In genomic region chr11:106998651-106999150, GRCm38 (mm10) we compare ENCODE assay signal across 8 mouse cellular contexts. TPM values are rescaled to one million over a fixed set of nuclear protein-coding genes. Genes with fewer than 3 reads are reported as not detected.
DNase-seq lines count a peak whose midpoint lies in the region; ATAC-seq and TF ChIP-seq lines count a peak whose summit lies in the region.

No protein-coding gene starts in this region.

- under 1% methylated on average over 25 of the region's 26 CpGs for WGBS in hindbrain, embryonic 11.5 days
- WGBS in liver, embryonic 15.5 days (ENCODE audit: insufficient replicate concordance) = under 1% methylated on average over 26 of the region's 26 CpGs
- under 1% methylated on average over 26 of the region's 26 CpGs for WGBS in small intestine, adult 2 months

- TF ChIP-seq CTCF in layer of hippocampus, adult 2 months (conservative IDR thresholded peaks at IDR 0.05) = no peak
- TF ChIP-seq CTCF in MEL (IDR thresholded peaks at IDR 0.05 in 2 of 3, conservative IDR thresholded peaks at IDR 0.05 in 1 of 3; ENCODE audit: control insufficient read depth in 1 of 3, insufficient read depth in 1 of 3, low read depth in 2 of 3, low read length in 3 of 3, poor library complexity in 1 of 3, severe bottlenecking in 1 of 3) = no peak
- TF ChIP-seq CTCF in small intestine, adult 2 months (IDR thresholded peaks at IDR 0.05; ENCODE audit: extremely low read depth, insufficient read length, insufficient replicate concordance, low read depth, low read length) = no peak

- peak overlapping the region; percentile 90 for H3K4me3 ChIP-seq in layer of hippocampus, adult 2 months
- H3K4me3 ChIP-seq in MEL (ENCODE audit: control insufficient read depth in 1 of 2, insufficient read depth in 1 of 2, low read depth in 2 of 2, low read length in 2 of 2) = peak overlapping the region; percentile 90 to 94
- H3K4me3 ChIP-seq in hindbrain, embryonic 11.5 days (ENCODE audit: low read depth, low read length) = peak overlapping the region; percentile 98
- peak overlapping the region; percentile 98 for H3K4me3 ChIP-seq in liver, embryonic 15.5 days (replicated peaks)
- H3K4me3 ChIP-seq in small intestine, adult 2 months (ENCODE audit: low read depth, low read length) = peak overlapping the region; percentile 96

- H3K79me2 ChIP-seq in MEL (ENCODE audit: control insufficient read depth, insufficient read depth, low read length, poor library complexity) = peaks cover 45% of the 10 kb centered on the region

- H3K9ac ChIP-seq in MEL (ENCODE audit: control insufficient read depth, low read depth, low read length, poor library complexity, severe bottlenecking) = peak overlapping the region; percentile 90
- H3K9ac ChIP-seq in hindbrain, embryonic 11.5 days (ENCODE audit: low read depth, low read length) = peak overlapping the region; percentile 95
- H3K9ac ChIP-seq in liver, embryonic 15.5 days = peak overlapping the region; percentile 99

- H3K9me3 ChIP-seq in MEL (replicated peaks; ENCODE audit: insufficient read depth, low read length) = no peaks in the 10 kb centered on the region
- no peaks in the 10 kb centered on the region for H3K9me3 ChIP-seq in hindbrain, embryonic 11.5 days (ENCODE audit: control insufficient read depth, low read length)
- no peaks in the 10 kb centered on the region for H3K9me3 ChIP-seq in liver, embryonic 15.5 days (replicated peaks)

- TF ChIP-seq POLR2A in MEL (IDR thresholded peaks at IDR 0.05; ENCODE audit: control insufficient read depth in 1 of 2, insufficient read depth in 1 of 2, low read depth in 1 of 2, low read length in 2 of 2, poor library complexity in 1 of 2) = no peak
- no peak for TF ChIP-seq POLR2A in small intestine, adult 2 months (IDR thresholded peaks at IDR 0.05; ENCODE audit: low read depth, low read length)

- no peak for TF ChIP-seq EP300 in MEL (IDR thresholded peaks at IDR 0.05; ENCODE audit: low read depth in 1 of 2, low read length in 2 of 2)

- H3K4me2 ChIP-seq in hindbrain, embryonic 11.5 days (replicated peaks; ENCODE audit: low read depth, low read length) = peak overlapping the region; percentile 49
- peak overlapping the region; percentile 59 for H3K4me2 ChIP-seq in liver, embryonic 15.5 days

- H3K27ac ChIP-seq in layer of hippocampus, adult 2 months = peak overlapping the region; percentile 64
- H3K27ac ChIP-seq in MEL (ENCODE audit: control insufficient read depth, low read depth, low read length) = peak overlapping the region; percentile 75
- H3K27ac ChIP-seq in hindbrain, embryonic 11.5 days (ENCODE audit: low read depth, low read length) = peak overlapping the region; percentile 86
- H3K27ac ChIP-seq in liver, embryonic 15.5 days (replicated peaks) = peak overlapping the region; percentile 92
- peak overlapping the region; percentile 77 for H3K27ac ChIP-seq in small intestine, adult 2 months (ENCODE audit: insufficient read depth, low read depth, low read length)

- no peak for DNase-seq in layer of hippocampus, adult 2 months (ENCODE audit: low spot score in 2 of 2)
- DNase-seq in layer of hippocampus, adult 11-12 months (ENCODE audit: low spot score) = no peak
- peak; percentile 76 for DNase-seq in MEL (ENCODE audit: low read depth, low spot score)
- DNase-seq in embryo, embryonic 10.5 days (ENCODE audit: low spot score) = peak; percentile 66
- peak; percentile 62 for DNase-seq in hindbrain, embryonic 11.5 days (ENCODE audit: low spot score)
- DNase-seq in B cell, adult 2 months = no peak

- no peaks in the 10 kb centered on the region for H3K27me3 ChIP-seq in MEL (ENCODE audit: control insufficient read depth in 1 of 2, insufficient read depth in 2 of 2, low read length in 2 of 2)
- H3K27me3 ChIP-seq in hindbrain, embryonic 11.5 days (ENCODE audit: control insufficient read depth, insufficient read depth, low read length) = no peaks in the 10 kb centered on the region
- H3K27me3 ChIP-seq in liver, embryonic 15.5 days = peaks cover 4% of the 10 kb centered on the region; the same call in 1 of the 2 replicates
- H3K27me3 ChIP-seq in small intestine, adult 2 months (ENCODE audit: control insufficient read depth, insufficient read depth, low read length) = no peaks in the 10 kb centered on the region

- H3K36me3 ChIP-seq in MEL (ENCODE audit: control insufficient read depth in 1 of 2, insufficient read depth in 2 of 2, low read length in 2 of 2) = peaks cover 29 to 45% of the 10 kb centered on the region in 2 experiments
- peaks cover 3% of the 10 kb centered on the region; the same call in 1 of the 2 replicates for H3K36me3 ChIP-seq in hindbrain, embryonic 11.5 days (ENCODE audit: control insufficient read depth, insufficient read depth, low read length)
- peaks cover 37% of the 10 kb centered on the region for H3K36me3 ChIP-seq in liver, embryonic 15.5 days (replicated peaks)
- H3K36me3 ChIP-seq in small intestine, adult 2 months (ENCODE audit: control insufficient read depth, insufficient read depth, low read length) = peaks cover 28% of the 10 kb centered on the region

- peak; percentile 48 for ATAC-seq in hindbrain, embryonic 11.5 days (ENCODE audit: low FRiP score)
- ATAC-seq in liver, embryonic 15.5 days (ENCODE audit: insufficient read depth) = peak; percentile 43

- TF ChIP-seq RAD21 in MEL (IDR thresholded peaks at IDR 0.05; ENCODE audit: low read depth, low read length) = no peak

- peaks cover 22 to 29% of the 10 kb centered on the region in 2 experiments for H3K4me1 ChIP-seq in MEL (ENCODE audit: control insufficient read depth in 1 of 2, insufficient read depth in 2 of 2, low read length in 2 of 2)
- no peaks in the 10 kb centered on the region; the same call in none of the 2 replicates for H3K4me1 ChIP-seq in hindbrain, embryonic 11.5 days (replicated peaks; ENCODE audit: control insufficient read depth, insufficient read depth, low read length)
- peaks cover 42% of the 10 kb centered on the region for H3K4me1 ChIP-seq in liver, embryonic 15.5 days (replicated peaks)
- H3K4me1 ChIP-seq in small intestine, adult 2 months (ENCODE audit: control insufficient read depth, insufficient read depth, insufficient read length, low read length) = peaks cover 5% of the 10 kb centered on the region; the same call in 1 of the 2 replicates

TF ChIP-seq in MEL, 35 proteins besides CTCF, POLR2A, EP300 and RAD21:
- TF ChIP-seq CHD1 (IDR thresholded peaks at IDR 0.05; ENCODE audit: low read depth, low read length) (peak; percentile 87; the same call in 1 of the 2 replicates), MXI1 (IDR thresholded peaks at IDR 0.05; ENCODE audit: low read depth, low read length) (0 out of 2 replicates have a peak, but pooled peaks have one; percentile 10), MYB (IDR thresholded peaks at IDR 0.05; ENCODE audit: low read depth, low read length) (no peak), ETS1 (IDR thresholded peaks at IDR 0.05; ENCODE audit: low read depth, low read length) (peak; percentile 34; the same call in 1 of the 2 replicates), MYC (IDR thresholded peaks at IDR 0.05; ENCODE audit: low read depth, low read length) (peak; percentile 45; the same call in 1 of the 2 replicates)

RNA-seq across cellular contexts. Expression of gene Kpna2, which starts 0.6 kb away (rescaled TPM):
- 10 to 100 TPM; 17.7 to 19.1 TPM for total RNA-seq in layer of hippocampus, adult 2 months (2021)
- total RNA-seq in MEL (2012; rRNA removed) = 216 and 275 TPM in 2 replicates
- polyA plus RNA-seq in MEL (2012; ENCODE audit: insufficient read depth in 1 of 2, insufficient read length in 2 of 2, low read depth in 1 of 2, low replicate concordance in 2 of 2, missing spikeins in 1 of 2) = 10 to 100 TPM in 1 of 2 experiments, not detected in 1; 13.2 TPM
- 581 and 643 TPM in 2 replicates for polyA plus RNA-seq in hindbrain, embryonic 11.5 days (2014; fragmentation: Nextera tagmentation; extraction: Ambion mirVana)
- 246 and 250 TPM in 2 replicates for polyA plus RNA-seq in liver, embryonic 15.5 days (2015; fragmentation: Nextera tagmentation; extraction: Ambion mirVana)
- polyA plus RNA-seq in small intestine, adult 2 months (2012; rRNA removed) = 11.9 and 15.2 TPM in 2 replicates

RNA-seq across cellular contexts. Expression of gene 1810010H24Rik, which starts 26.8 kb away (rescaled TPM):
- 1 to 10 TPM; 3.1 to 3.5 TPM for total RNA-seq in layer of hippocampus, adult 2 months (2021)
- total RNA-seq in MEL (2012; rRNA removed) = 0.42 and 0.88 TPM in 2 replicates
- 1 to 10 TPM in 1 of 2 experiments, not detected in 1; 2.5 TPM for polyA plus RNA-seq in MEL (2012; ENCODE audit: insufficient read depth in 1 of 2, insufficient read length in 2 of 2, low read depth in 1 of 2, low replicate concordance in 2 of 2, missing spikeins in 1 of 2)
- 2.7 and 3.3 TPM in 2 replicates for polyA plus RNA-seq in hindbrain, embryonic 11.5 days (2014; fragmentation: Nextera tagmentation; extraction: Ambion mirVana)
- polyA plus RNA-seq in liver, embryonic 15.5 days (2015; fragmentation: Nextera tagmentation; extraction: Ambion mirVana) = 4.5 and 5.6 TPM in 2 replicates
- polyA plus RNA-seq in small intestine, adult 2 months (2012; rRNA removed) = 1.3 and 2.7 TPM in 2 replicates

Comparison
In these comparisons a context has a peak if more than half of its experiments do, and no peak if none do; other contexts are left out.
1. DNase-seq: peak in MEL (single experiment), embryo, embryonic 10.5 days (single experiment) and hindbrain, embryonic 11.5 days (single experiment); none in layer of hippocampus, adult 2 months (0 of 2), layer of hippocampus, adult 11-12 months (single experiment) and B cell, adult 2 months (0 of 2).
2. RNA of gene Kpna2, which starts 0.6 kb away (polyA plus RNA-seq): 581 to 643 TPM in hindbrain, embryonic 11.5 days and 246 to 250 TPM in liver, embryonic 15.5 days; 11.9 to 15.2 TPM in small intestine, adult 2 months and 13.2 TPM in MEL; every median in the first group is over 10 times any median in the second.
3. Peak in every context shown above with its lines, with median percentiles within 50 percentile points of each other: H3K27ac ChIP-seq, H3K4me3 ChIP-seq and H3K9ac ChIP-seq.